Mouse (Mus musculus): ENCODE data around the gene Zfp639. TPM values are rescaled to one million over a fixed set of nuclear protein-coding genes. Genes with fewer than 3 reads are reported as not detected.

The Zfp639 gene
- polyA plus RNA-seq, 1 experiment = 25.6 TPM

DNA sequence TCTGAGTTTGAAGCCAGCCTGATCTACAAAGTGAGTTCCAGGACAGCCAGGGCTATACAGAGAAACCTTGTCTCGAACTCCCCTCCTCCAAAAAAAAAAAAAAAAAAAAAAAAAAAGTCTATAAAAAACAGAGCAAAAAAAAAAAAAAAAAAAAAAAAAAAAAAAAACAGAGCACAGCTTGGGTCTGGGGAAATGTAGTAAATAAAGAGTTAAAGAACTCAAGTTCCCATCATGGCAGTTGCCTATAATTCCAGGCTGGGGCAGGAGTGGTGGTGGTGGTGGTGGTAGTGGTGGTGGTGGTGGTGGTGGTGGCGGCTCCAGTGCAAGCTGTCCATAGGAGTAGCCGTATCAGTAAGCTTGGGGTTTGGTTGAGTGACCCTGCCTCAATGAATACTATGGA, 27.0 kb upstream of the Zfp639 start:
- no peak overlapping the region for H3K4me3 ChIP-seq (replicated peaks; ENCODE audit: control insufficient read depth, low read depth, low read length)
- 76% methylated on average over 3 of the region's 3 CpGs for WGBS
- TF ChIP-seq POLR2A (IDR thresholded peaks at IDR 0.05; ENCODE audit: borderline replicate concordance, control insufficient read depth, low read depth, low read length) (no peak), CTCF (IDR thresholded peaks at IDR 0.05; ENCODE audit: control insufficient read depth, insufficient read depth, low read length) (no peak)
- no peak overlapping the region for H3K27ac ChIP-seq (ENCODE audit: control insufficient read depth, insufficient read depth, low read depth, low read length, poor library complexity)
- no peaks in the 10 kb centered on the region for H3K4me1 ChIP-seq (ENCODE audit: control insufficient read depth, insufficient read depth, low read length)

DNA sequence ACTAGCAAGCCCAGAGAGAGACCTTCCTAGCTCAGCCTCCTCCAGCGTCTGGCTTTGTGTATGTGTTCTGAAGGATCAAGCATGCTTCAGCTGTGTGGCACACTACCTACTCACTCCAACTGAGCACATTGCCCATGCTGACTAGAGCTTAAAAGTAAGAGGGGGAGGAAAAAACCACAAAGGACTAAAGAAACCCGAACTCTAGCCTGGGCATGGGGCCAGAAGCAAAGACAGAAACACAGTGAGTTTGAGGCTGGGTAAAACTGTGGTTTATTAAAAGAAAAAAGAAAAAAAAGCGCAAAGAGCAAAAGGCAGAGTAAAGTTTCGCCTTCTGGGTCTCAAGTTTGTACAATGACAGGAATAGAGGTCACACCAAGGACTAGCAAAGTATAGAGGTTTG, 23.5 kb upstream of the Zfp639 start:
- 36% methylated on average over 4 of the region's 4 CpGs for WGBS
- Histone ChIP-seq H3K4me3 (replicated peaks; ENCODE audit: control insufficient read depth, low read depth, low read length) (no peak overlapping the region), H3K4me1 (ENCODE audit: control insufficient read depth, insufficient read depth, low read length) (no peaks in the 10 kb centered on the region), H3K27ac (ENCODE audit: control insufficient read depth, insufficient read depth, low read depth, low read length, poor library complexity) (no peak overlapping the region)
- TF ChIP-seq POLR2A (IDR thresholded peaks at IDR 0.05; ENCODE audit: borderline replicate concordance, control insufficient read depth, low read depth, low read length) = no peak
- no peak for TF ChIP-seq CTCF (IDR thresholded peaks at IDR 0.05; ENCODE audit: control insufficient read depth, insufficient read depth, low read length)

DNA sequence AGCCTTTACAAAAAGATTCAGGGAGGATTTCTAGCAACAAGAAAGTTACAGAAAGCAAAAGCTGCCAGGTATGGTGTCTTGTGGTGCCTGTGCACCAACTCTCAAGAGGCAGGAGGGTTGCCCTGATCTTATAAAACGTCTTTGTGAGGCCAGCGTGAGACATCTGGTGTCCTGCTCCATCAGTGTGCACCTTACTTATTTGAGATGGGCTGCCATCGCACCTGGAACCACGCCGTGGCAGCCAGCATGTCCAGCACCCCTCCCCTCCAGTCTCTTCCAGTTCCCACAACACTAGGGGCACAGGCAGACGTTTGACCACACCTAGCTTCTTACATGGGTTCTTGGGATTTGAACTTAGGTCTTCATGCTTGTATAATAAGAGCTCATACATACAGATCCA, 21.9 kb upstream of the Zfp639 start:
- Histone ChIP-seq H3K4me3 (replicated peaks; ENCODE audit: control insufficient read depth, low read depth, low read length) (no peak overlapping the region), H3K27ac (ENCODE audit: control insufficient read depth, insufficient read depth, low read depth, low read length, poor library complexity) (no peak overlapping the region), H3K4me1 (ENCODE audit: control insufficient read depth, insufficient read depth, low read length) (no peaks in the 10 kb centered on the region)
- no peak for TF ChIP-seq POLR2A (IDR thresholded peaks at IDR 0.05; ENCODE audit: borderline replicate concordance, control insufficient read depth, low read depth, low read length)
- no peak for TF ChIP-seq CTCF (IDR thresholded peaks at IDR 0.05; ENCODE audit: control insufficient read depth, insufficient read depth, low read length)
- 72% methylated on average over 6 of the region's 6 CpGs for WGBS

DNA sequence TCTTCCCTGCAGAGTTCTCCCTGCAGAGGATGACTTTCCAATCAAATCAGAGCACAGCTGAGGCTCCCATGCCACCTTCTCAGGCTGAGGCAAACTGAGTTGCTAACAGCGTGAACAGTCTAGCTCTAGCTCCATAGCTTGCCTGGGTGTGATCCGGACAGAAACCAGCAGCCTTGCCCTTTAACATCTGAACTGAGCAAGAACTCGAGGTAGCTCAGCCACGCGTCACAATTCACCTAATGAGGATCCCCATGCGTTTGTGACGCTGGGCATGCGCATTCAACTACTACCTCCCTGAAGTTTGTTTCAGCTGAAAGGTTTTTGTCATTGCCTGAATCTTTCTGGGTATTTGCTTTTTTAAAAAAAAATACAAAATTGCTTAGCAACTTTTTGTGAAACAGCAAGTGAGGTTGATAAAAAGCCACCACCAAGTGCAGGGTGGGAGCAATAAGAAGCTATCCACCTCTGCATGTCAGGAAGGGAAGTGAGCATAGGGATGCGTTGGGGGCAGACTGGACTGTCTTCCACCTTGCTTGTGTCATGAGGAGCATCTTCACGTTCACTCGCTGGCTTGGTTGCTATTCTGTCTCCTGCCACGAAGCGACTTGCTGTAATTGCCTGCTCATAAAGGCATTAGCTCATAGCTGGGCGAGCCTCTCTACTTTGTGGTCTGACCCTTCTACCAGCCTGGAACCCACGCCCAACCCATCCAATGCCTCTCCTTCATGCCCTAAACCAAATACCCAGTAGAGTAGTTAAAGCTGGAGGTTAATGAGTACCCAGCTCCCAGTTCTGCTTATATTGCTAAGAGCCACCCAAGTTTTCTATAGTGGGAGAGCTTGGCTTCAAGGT, 19.8 kb upstream of the Zfp639 start:
- no peaks in the 10 kb centered on the region; the same call in 1 of the 2 replicates for H3K4me1 ChIP-seq (ENCODE audit: control insufficient read depth, insufficient read depth, low read length)
- peak overlapping the region; percentile 50 for H3K27ac ChIP-seq (ENCODE audit: control insufficient read depth, insufficient read depth, low read depth, low read length, poor library complexity)
- H3K4me3 ChIP-seq (replicated peaks; ENCODE audit: control insufficient read depth, low read depth, low read length) = no peak overlapping the region
- TF ChIP-seq CTCF (IDR thresholded peaks at IDR 0.05; ENCODE audit: control insufficient read depth, insufficient read depth, low read length) (no peak), POLR2A (IDR thresholded peaks at IDR 0.05; ENCODE audit: borderline replicate concordance, control insufficient read depth, low read depth, low read length) (no peak)
- WGBS = 69% methylated on average over 15 of the region's 15 CpGs

DNA sequence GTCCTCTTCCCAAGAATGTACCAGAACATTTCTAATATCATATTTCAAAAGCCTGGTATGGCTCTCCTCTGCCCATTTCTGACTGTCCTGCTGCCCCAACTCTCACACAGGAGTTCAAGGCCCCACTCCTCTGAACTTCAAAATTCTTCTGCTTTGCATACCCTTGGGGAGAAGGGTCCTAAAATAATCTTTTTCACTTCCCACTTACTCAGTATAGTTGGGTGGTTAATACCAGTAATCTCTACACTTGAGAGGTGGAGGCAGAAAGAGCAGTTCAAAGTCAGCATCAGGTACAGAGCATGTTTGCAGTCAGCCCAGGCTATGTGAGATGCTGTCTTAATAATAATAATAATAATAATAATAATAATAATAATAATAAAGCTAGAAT, 19.1 kb upstream of the Zfp639 start:
- Histone ChIP-seq H3K4me3 (replicated peaks; ENCODE audit: control insufficient read depth, low read depth, low read length) (no peak overlapping the region), H3K27ac (ENCODE audit: control insufficient read depth, insufficient read depth, low read depth, low read length, poor library complexity) (no peak overlapping the region; the same call in 1 of the 2 replicates), H3K4me1 (ENCODE audit: control insufficient read depth, insufficient read depth, low read length) (no peaks in the 10 kb centered on the region; the same call in 1 of the 2 replicates)
- TF ChIP-seq CTCF (IDR thresholded peaks at IDR 0.05; ENCODE audit: control insufficient read depth, insufficient read depth, low read length) (no peak), POLR2A (IDR thresholded peaks at IDR 0.05; ENCODE audit: borderline replicate concordance, control insufficient read depth, low read depth, low read length) (no peak)

DNA sequence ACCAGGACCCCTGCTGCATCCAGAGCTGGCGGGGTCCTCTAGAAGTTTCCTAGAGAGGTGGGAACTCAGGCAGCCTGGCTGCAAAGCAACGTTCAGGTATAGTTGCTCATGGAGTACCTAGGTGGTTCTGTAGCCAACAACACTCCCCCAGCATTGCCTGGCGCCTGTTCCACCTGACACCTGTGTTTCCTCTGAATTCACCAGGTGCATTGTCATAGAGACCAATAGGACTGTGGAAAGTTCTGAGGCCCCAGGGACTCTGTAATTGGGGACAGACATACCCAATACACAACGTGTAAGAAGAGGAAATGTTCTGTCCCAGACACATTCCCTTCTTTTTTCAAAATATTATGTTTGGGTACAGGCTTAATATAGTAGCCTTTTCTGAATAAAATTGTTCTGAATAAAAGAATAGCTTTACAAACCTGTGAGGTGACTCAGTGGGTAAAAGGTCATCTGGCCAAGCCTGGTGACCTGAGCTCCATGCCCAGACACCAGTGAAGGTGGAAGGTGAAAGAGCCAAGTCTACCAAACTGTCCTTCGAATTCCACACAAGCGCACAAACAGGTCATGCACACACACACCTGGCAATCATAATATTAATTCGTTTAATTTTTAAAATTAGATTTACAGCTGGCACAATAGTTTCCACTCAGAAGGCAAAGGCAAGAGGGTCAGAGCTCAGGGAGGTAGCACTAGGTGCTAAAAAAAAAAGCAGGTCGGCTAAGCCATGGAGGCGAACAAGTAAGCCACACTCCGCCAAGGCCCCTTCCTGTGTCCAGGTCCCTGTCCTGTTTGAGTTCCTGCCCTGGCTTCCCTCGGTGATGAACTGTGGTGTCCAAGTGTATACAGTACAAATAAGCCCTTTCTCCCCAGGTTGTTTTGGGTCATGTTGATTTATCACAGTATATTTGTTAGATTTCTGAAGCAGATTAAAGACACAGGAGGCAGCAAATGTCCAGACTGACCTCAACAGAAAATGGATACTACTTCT, 17.7 kb upstream of the Zfp639 start, which contains the start of gene Kcnmb3:
Kcnmb3 (minus strand) TSS at position 135 of the 994 bp plus-strand sequence.
- no peaks in the 10 kb centered on the region; the same call in 1 of the 2 replicates for H3K4me1 ChIP-seq (ENCODE audit: control insufficient read depth, insufficient read depth, low read length)
- H3K27ac ChIP-seq (ENCODE audit: control insufficient read depth, insufficient read depth, low read depth, low read length, poor library complexity) = peak within 1 kb of the TSS; percentile 41; the same call in 1 of the 2 replicates
- 73% methylated on average over 11 of the region's 11 CpGs for WGBS
- no peak within 1 kb of the TSS for H3K4me3 ChIP-seq (replicated peaks; ENCODE audit: control insufficient read depth, low read depth, low read length)
- TF ChIP-seq POLR2A (IDR thresholded peaks at IDR 0.05; ENCODE audit: borderline replicate concordance, control insufficient read depth, low read depth, low read length) = no peak
- TF ChIP-seq CTCF (IDR thresholded peaks at IDR 0.05; ENCODE audit: control insufficient read depth, insufficient read depth, low read length) = no peak

DNA sequence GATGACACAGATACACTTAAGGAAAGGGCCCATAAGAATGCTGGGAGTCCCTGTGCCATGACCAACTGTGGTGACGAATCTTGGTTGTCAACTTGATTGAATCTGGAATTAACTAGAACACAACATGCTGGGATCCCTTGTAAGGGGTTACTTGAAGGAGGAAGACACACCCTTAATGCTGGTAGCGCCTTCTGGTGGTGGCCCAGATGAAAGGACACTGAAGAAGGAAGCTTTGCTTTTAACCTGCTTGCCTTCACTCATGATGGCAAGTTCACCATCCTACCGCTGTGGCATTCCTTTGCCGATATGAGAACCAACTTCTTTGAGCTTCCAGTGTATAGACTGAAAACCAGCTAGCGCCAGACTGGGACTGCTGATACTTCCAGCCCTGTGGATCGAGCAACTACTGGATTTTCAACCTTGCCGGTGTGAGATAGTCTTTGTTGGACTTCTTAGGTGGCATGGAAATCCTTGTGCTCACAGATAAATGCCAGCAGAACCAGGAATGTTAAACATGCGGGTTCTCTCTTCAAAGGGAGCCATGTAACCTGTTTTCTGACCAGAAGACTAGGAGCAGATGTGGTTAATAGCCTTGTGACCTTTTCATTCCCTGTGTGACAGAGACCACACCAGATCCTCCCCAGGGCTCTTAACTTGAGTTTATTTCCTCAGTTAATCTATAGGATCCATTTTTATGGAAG, 15.5 kb upstream of the Zfp639 start:
- Histone ChIP-seq H3K4me1 (ENCODE audit: control insufficient read depth, insufficient read depth, low read length) (no peaks in the 10 kb centered on the region; the same call in 1 of the 2 replicates), H3K4me3 (replicated peaks; ENCODE audit: control insufficient read depth, low read depth, low read length) (no peak overlapping the region), H3K27ac (ENCODE audit: control insufficient read depth, insufficient read depth, low read depth, low read length, poor library complexity) (no peak overlapping the region)
- 74% methylated on average over 8 of the region's 8 CpGs for WGBS
- TF ChIP-seq POLR2A (IDR thresholded peaks at IDR 0.05; ENCODE audit: borderline replicate concordance, control insufficient read depth, low read depth, low read length) = no peak
- TF ChIP-seq CTCF (IDR thresholded peaks at IDR 0.05; ENCODE audit: control insufficient read depth, insufficient read depth, low read length) = peak; percentile 26; the same call in 1 of the 2 replicates
